Mouse (Mus musculus): ENCODE measurements at regions not wholly inside any gene's neighbourhood (a gene's known extent, or its start where the extent isn't known, plus 50 kb on each side); places are given as distances from the start of the nearest gene placed in this dataset.

GRCm38 (mm10) chr12:98043436-98043835 is 215.8 kb downstream of the Galc start:
- H3K36me3 ChIP-seq (ENCODE audit: control insufficient read depth, insufficient read depth, low read length), result no peaks in the 10 kb centered on the region
- TF ChIP-seq CTCF (IDR thresholded peaks at IDR 0.05; ENCODE audit: control insufficient read depth, insufficient read depth, insufficient replicate concordance, low read depth, low read length) (no peak), POLR2A (IDR thresholded peaks at IDR 0.05; ENCODE audit: control insufficient read depth, low read depth, low read length) (no peak)
- H3K4me3 ChIP-seq (ENCODE audit: control insufficient read depth, low read depth, low read length), result no peak overlapping the region
- H3K27me3 ChIP-seq (ENCODE audit: control insufficient read depth, insufficient read depth, low read length), result no peaks in the 10 kb centered on the region
- H3K27ac ChIP-seq (ENCODE audit: control insufficient read depth, insufficient read depth, low read depth, low read length), result no peak overlapping the region
- H3K4me1 ChIP-seq (ENCODE audit: control insufficient read depth, insufficient read depth, low read length), result no peaks in the 10 kb centered on the region

GRCm38 (mm10) chr12:98039677-98040076 is 219.6 kb downstream of the Galc start:
- no peak overlapping the region for H3K4me3 ChIP-seq (ENCODE audit: control insufficient read depth, low read depth, low read length)
- H3K36me3 ChIP-seq (ENCODE audit: control insufficient read depth, insufficient read depth, low read length), result no peaks in the 10 kb centered on the region
- TF ChIP-seq CTCF (IDR thresholded peaks at IDR 0.05; ENCODE audit: control insufficient read depth, insufficient read depth, insufficient replicate concordance, low read depth, low read length), result no peak
- TF ChIP-seq POLR2A (IDR thresholded peaks at IDR 0.05; ENCODE audit: control insufficient read depth, low read depth, low read length), result no peak
- H3K4me1 ChIP-seq (ENCODE audit: control insufficient read depth, insufficient read depth, low read length), result no peaks in the 10 kb centered on the region
- no peaks in the 10 kb centered on the region for H3K27me3 ChIP-seq (ENCODE audit: control insufficient read depth, insufficient read depth, low read length)
- no peak overlapping the region for H3K27ac ChIP-seq (ENCODE audit: control insufficient read depth, insufficient read depth, low read depth, low read length)

GRCm38 (mm10) chr12:98023655-98024054 is 235.6 kb downstream of the Galc start:
- H3K27ac ChIP-seq (ENCODE audit: control insufficient read depth, insufficient read depth, low read depth, low read length), result no peak overlapping the region
- no peaks in the 10 kb centered on the region for H3K36me3 ChIP-seq (ENCODE audit: control insufficient read depth, insufficient read depth, low read length)
- H3K4me1 ChIP-seq (ENCODE audit: control insufficient read depth, insufficient read depth, low read length), result no peaks in the 10 kb centered on the region
- no peak overlapping the region for H3K4me3 ChIP-seq (ENCODE audit: control insufficient read depth, low read depth, low read length)
- no peaks in the 10 kb centered on the region for H3K27me3 ChIP-seq (ENCODE audit: control insufficient read depth, insufficient read depth, low read length)
- TF ChIP-seq POLR2A (IDR thresholded peaks at IDR 0.05; ENCODE audit: control insufficient read depth, low read depth, low read length) (no peak), CTCF (IDR thresholded peaks at IDR 0.05; ENCODE audit: control insufficient read depth, insufficient read depth, insufficient replicate concordance, low read depth, low read length) (no peak)

DNA sequence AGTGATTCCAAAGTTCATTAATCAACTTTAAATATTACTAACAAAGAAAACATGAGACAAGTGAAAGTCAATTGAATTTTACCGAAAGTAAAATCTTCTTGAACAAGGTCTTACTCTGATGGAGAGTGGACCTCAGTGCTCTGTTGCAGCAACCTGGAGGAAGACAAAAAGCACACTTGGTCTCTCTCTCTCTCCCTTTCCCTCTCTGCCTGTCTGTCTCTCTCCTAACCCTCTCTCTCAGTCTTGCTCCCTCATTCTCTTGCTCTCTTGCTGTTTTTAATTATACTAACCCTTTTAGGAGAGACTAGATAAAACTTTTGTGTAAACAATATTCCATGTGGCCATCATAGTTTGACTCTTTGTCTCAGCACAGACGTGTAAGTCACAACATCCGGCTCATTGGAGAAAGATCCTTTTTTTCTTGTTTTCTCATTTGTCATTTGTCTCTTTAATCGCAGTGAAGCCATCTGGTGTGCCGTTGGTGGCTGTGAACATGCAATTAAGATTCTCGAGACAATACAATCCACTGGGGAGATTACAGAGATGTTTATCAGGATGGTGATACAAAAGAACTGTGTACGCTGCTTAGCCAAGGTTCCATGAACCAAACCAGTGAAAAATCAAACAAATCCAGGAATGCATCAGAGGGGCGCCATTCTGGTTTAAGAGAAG is 244.5 kb downstream of the Galc start:
- no peaks in the 10 kb centered on the region for H3K36me3 ChIP-seq (ENCODE audit: control insufficient read depth, insufficient read depth, low read length)
- no peak overlapping the region for H3K27ac ChIP-seq (ENCODE audit: control insufficient read depth, insufficient read depth, low read depth, low read length)
- H3K4me1 ChIP-seq (ENCODE audit: control insufficient read depth, insufficient read depth, low read length), result no peaks in the 10 kb centered on the region
- H3K27me3 ChIP-seq (ENCODE audit: control insufficient read depth, insufficient read depth, low read length), result no peaks in the 10 kb centered on the region
- H3K4me3 ChIP-seq (ENCODE audit: control insufficient read depth, low read depth, low read length), result no peak overlapping the region
- TF ChIP-seq CTCF (IDR thresholded peaks at IDR 0.05; ENCODE audit: control insufficient read depth, insufficient read depth, insufficient replicate concordance, low read depth, low read length) (no peak), POLR2A (IDR thresholded peaks at IDR 0.05; ENCODE audit: control insufficient read depth, low read depth, low read length) (no peak)

- no peaks in the 10 kb centered on the region for H3K4me1 ChIP-seq (ENCODE audit: control insufficient read depth, insufficient read depth, low read length)
- H3K4me3 ChIP-seq (ENCODE audit: control insufficient read depth, low read depth, low read length), result no peak overlapping the region
- no peaks in the 10 kb centered on the region for H3K27me3 ChIP-seq (ENCODE audit: control insufficient read depth, insufficient read depth, low read length)
- H3K36me3 ChIP-seq (ENCODE audit: control insufficient read depth, insufficient read depth, low read length), result no peaks in the 10 kb centered on the region
- TF ChIP-seq POLR2A (IDR thresholded peaks at IDR 0.05; ENCODE audit: control insufficient read depth, low read depth, low read length) (no peak), CTCF (IDR thresholded peaks at IDR 0.05; ENCODE audit: control insufficient read depth, insufficient read depth, insufficient replicate concordance, low read depth, low read length) (no peak)
- H3K27ac ChIP-seq (ENCODE audit: control insufficient read depth, insufficient read depth, low read depth, low read length), result no peak overlapping the region
Observed at GRCm38 (mm10) chr12:98009175-98009574, 250.1 kb downstream of the Galc start.

- H3K27me3 ChIP-seq (ENCODE audit: control insufficient read depth, insufficient read depth, low read length), result no peaks in the 10 kb centered on the region
- no peaks in the 10 kb centered on the region for H3K4me1 ChIP-seq (ENCODE audit: control insufficient read depth, insufficient read depth, low read length)
- no peaks in the 10 kb centered on the region for H3K36me3 ChIP-seq (ENCODE audit: control insufficient read depth, insufficient read depth, low read length)
- no peak overlapping the region for H3K27ac ChIP-seq (ENCODE audit: control insufficient read depth, insufficient read depth, low read depth, low read length)
- TF ChIP-seq POLR2A (IDR thresholded peaks at IDR 0.05; ENCODE audit: control insufficient read depth, low read depth, low read length) (no peak), CTCF (IDR thresholded peaks at IDR 0.05; ENCODE audit: control insufficient read depth, insufficient read depth, insufficient replicate concordance, low read depth, low read length) (no peak)
- no peak overlapping the region for H3K4me3 ChIP-seq (ENCODE audit: control insufficient read depth, low read depth, low read length)
Observed at GRCm38 (mm10) chr12:98005671-98006469, 253.4 kb downstream of the Galc start.

GRCm38 (mm10) chr12:98002217-98002616 is 257.0 kb downstream of the Galc start:
- Histone ChIP-seq H3K4me3 (ENCODE audit: control insufficient read depth, low read depth, low read length) (no peak overlapping the region), H3K4me1 (ENCODE audit: control insufficient read depth, insufficient read depth, low read length) (no peaks in the 10 kb centered on the region), H3K27ac (ENCODE audit: control insufficient read depth, insufficient read depth, low read depth, low read length) (no peak overlapping the region), H3K27me3 (ENCODE audit: control insufficient read depth, insufficient read depth, low read length) (no peaks in the 10 kb centered on the region), H3K36me3 (ENCODE audit: control insufficient read depth, insufficient read depth, low read length) (no peaks in the 10 kb centered on the region)
- TF ChIP-seq POLR2A (IDR thresholded peaks at IDR 0.05; ENCODE audit: control insufficient read depth, low read depth, low read length), result no peak
- no peak for TF ChIP-seq CTCF (IDR thresholded peaks at IDR 0.05; ENCODE audit: control insufficient read depth, insufficient read depth, insufficient replicate concordance, low read depth, low read length)

Measured in testis, adult 2 months (tissue).